ENCODE assay signal across 9 mouse cellular contexts in genomic region chr7:46377008-46377346, GRCm38 (mm10). TPM values are rescaled to one million over a fixed set of nuclear protein-coding genes. Genes with fewer than 3 reads are reported as not detected.
DNase-seq lines count a peak whose midpoint lies in the region; ATAC-seq lines count a peak whose summit lies in the region.
"Had no signal": no experiment of that assay in that cellular context is flagged by ENCODE, and none has a peak within 500 bp of the region (broad histone marks: within the 10 kb centered on the region; RNA-seq: fewer than 3 reads in every experiment).

No protein-coding gene starts in this region.

- DNase-seq in left cerebral cortex, postnatal 4 days: peak; percentile 63
- no peak for DNase-seq in left cerebral cortex, adult 9 months (ENCODE audit: low spot score in 2 of 2)
- peak; percentile 72 for DNase-seq in forebrain, embryonic 11.5 days (ENCODE audit: low spot score)
- DNase-seq in right cerebral cortex, adult 18-20 months: no peak
- DNase-seq in layer of hippocampus, adult 11-12 months (ENCODE audit: low spot score): no peak
- DNase-seq in natural killer cell, adult 2 months (ENCODE audit: low spot score in 2 of 2): no peak

- H3K27ac ChIP-seq in forebrain, embryonic 11.5 days (ENCODE audit: low read depth, low read length): no peak overlapping the region
- no peak overlapping the region for H3K27ac ChIP-seq in hindbrain, embryonic 15.5 days (replicated peaks)
- H3K27ac ChIP-seq in neural tube, embryonic 15.5 days (replicated peaks): no peak overlapping the region
- H3K27ac ChIP-seq: macrophage had no signal

- H3K36me3 ChIP-seq in forebrain, embryonic 11.5 days (ENCODE audit: control insufficient read depth, insufficient read depth, low read length): no peaks in the 10 kb centered on the region
- H3K36me3 ChIP-seq in hindbrain, embryonic 15.5 days: no peaks in the 10 kb centered on the region
- no peaks in the 10 kb centered on the region for H3K36me3 ChIP-seq in neural tube, embryonic 15.5 days

- intact Hi-C loops in left cerebral cortex, postnatal 4 days (cut with DNase I): loop anchor here (5.0 kb wide), 2 partner anchors 95 to 280 kb away; no protein-coding TSS in a partner anchor

- 1% methylated on average over 33 of the region's 33 CpGs for WGBS in forebrain, embryonic 11.5 days
- 0% methylated on average over 33 of the region's 33 CpGs for WGBS in hindbrain, embryonic 15.5 days
- under 1% methylated on average over 33 of the region's 33 CpGs for WGBS in neural tube, embryonic 15.5 days

- H3K4me3 ChIP-seq in forebrain, embryonic 11.5 days (ENCODE audit: low read depth, low read length): peak overlapping the region; percentile 17
- H3K4me3 ChIP-seq in hindbrain, embryonic 15.5 days: peak overlapping the region; percentile 31
- peak overlapping the region; percentile 33 for H3K4me3 ChIP-seq in neural tube, embryonic 15.5 days (replicated peaks)

- peaks cover 47% of the 10 kb centered on the region for H3K27me3 ChIP-seq in forebrain, embryonic 11.5 days (ENCODE audit: control insufficient read depth, insufficient read depth, low read length)
- peaks cover 66% of the 10 kb centered on the region for H3K27me3 ChIP-seq in hindbrain, embryonic 15.5 days
- peaks cover 76% of the 10 kb centered on the region for H3K27me3 ChIP-seq in neural tube, embryonic 15.5 days (replicated peaks)

- H3K9me3 ChIP-seq in forebrain, embryonic 11.5 days (ENCODE audit: control insufficient read depth, low read length): no peaks in the 10 kb centered on the region
- H3K9me3 ChIP-seq in hindbrain, embryonic 15.5 days: no peaks in the 10 kb centered on the region
- H3K9me3 ChIP-seq in neural tube, embryonic 15.5 days (replicated peaks): no peaks in the 10 kb centered on the region

- H3K4me2 ChIP-seq in forebrain, embryonic 11.5 days (ENCODE audit: low read depth, low read length, severe bottlenecking): peak overlapping the region; percentile 37
- peak overlapping the region; percentile 53 for H3K4me2 ChIP-seq in hindbrain, embryonic 15.5 days
- H3K4me2 ChIP-seq in neural tube, embryonic 15.5 days: peak overlapping the region; percentile 56

- no peak overlapping the region for H3K9ac ChIP-seq in forebrain, embryonic 11.5 days (ENCODE audit: low read length)
- H3K9ac ChIP-seq in hindbrain, embryonic 15.5 days: no peak overlapping the region
- peak overlapping the region; percentile 23; the same call in 1 of the 2 replicates for H3K9ac ChIP-seq in neural tube, embryonic 15.5 days (replicated peaks)

- ATAC-seq in forebrain, embryonic 11.5 days (replicated peaks; ENCODE audit: low FRiP score): no peak; the same call in 1 of the 2 replicates
- ATAC-seq in hindbrain, embryonic 15.5 days (ENCODE audit: low FRiP score, low read depth): 0 out of 2 replicates have a peak, but pooled peaks have one; percentile 52
- peak; percentile 73 for ATAC-seq in neural tube, embryonic 15.5 days (ENCODE audit: low FRiP score)

- H3K4me1 ChIP-seq in forebrain, embryonic 11.5 days (replicated peaks; ENCODE audit: control insufficient read depth, insufficient read depth, low read length): peaks cover 12% of the 10 kb centered on the region; the same call in 1 of the 2 replicates
- peaks cover 26% of the 10 kb centered on the region for H3K4me1 ChIP-seq in hindbrain, embryonic 15.5 days (replicated peaks)
- peaks cover 24% of the 10 kb centered on the region for H3K4me1 ChIP-seq in neural tube, embryonic 15.5 days

RNA-seq across cellular contexts. Expression of gene Myod1, which starts 0.7 kb away (rescaled TPM):
- not detected for total RNA-seq in left cerebral cortex, postnatal 4 days (2021)
- polyA plus RNA-seq in forebrain, embryonic 11.5 days (2014; fragmentation: Nextera tagmentation; extraction: Ambion mirVana): not detected in 2 replicates
- 0.08 and 0.25 TPM in 2 replicates for polyA plus RNA-seq in hindbrain, embryonic 15.5 days (2015; fragmentation: Nextera tagmentation; extraction: Ambion mirVana)
- 2.2 and 2.3 TPM in 2 replicates for polyA plus RNA-seq in neural tube, embryonic 15.5 days (2015; fragmentation: Nextera tagmentation; extraction: Ambion mirVana)
- polyA plus RNA-seq: macrophage had no signal

RNA-seq across cellular contexts. Expression of gene Kcnc1, which starts 19.3 kb away (rescaled TPM):
- total RNA-seq in left cerebral cortex, postnatal 4 days (2021): 10 to 100 TPM; 40.2 to 43.2 TPM
- polyA plus RNA-seq in forebrain, embryonic 11.5 days (2014; fragmentation: Nextera tagmentation; extraction: Ambion mirVana): 0.92 and 1.0 TPM in 2 replicates
- 19.2 and 23.9 TPM in 2 replicates for polyA plus RNA-seq in hindbrain, embryonic 15.5 days (2015; fragmentation: Nextera tagmentation; extraction: Ambion mirVana)
- 16.8 and 19.4 TPM in 2 replicates for polyA plus RNA-seq in neural tube, embryonic 15.5 days (2015; fragmentation: Nextera tagmentation; extraction: Ambion mirVana)
- polyA plus RNA-seq: macrophage had no signal

Comparison
In these comparisons a context has a peak if more than half of its experiments do, and no peak if none do; other contexts are left out.
1. DNase-seq: peak in left cerebral cortex, postnatal 4 days (single experiment) and forebrain, embryonic 11.5 days (single experiment); none in left cerebral cortex, adult 9 months (0 of 2), right cerebral cortex, adult 18-20 months (single experiment), layer of hippocampus, adult 11-12 months (single experiment) and natural killer cell, adult 2 months (0 of 2).
2. Peak in every context shown above with its lines, with median percentiles within 50 percentile points of each other: H3K4me2 ChIP-seq and H3K4me3 ChIP-seq.